Mouse (Mus musculus) liver, adult 2 months (tissue): ENCODE data around the gene Cc2d2a.

Source experiments
- CTCF ChIP-seq: fragments of 200-500 bp; IDR thresholded peaks from 2 replicates; pipeline ENCODE4 v1.5.1; 2011; ENCODE audit warnings: low read depth, low read length, control low read depth
- POLR2A ChIP-seq: fragments of 200-500 bp; IDR thresholded peaks from 2 replicates; pipeline ENCODE4 v1.6.1; 2011; ENCODE audit warnings: low read length, control low read depth; ENCODE audit not compliant: insufficient read depth; ENCODE audit errors: extremely low read depth

DNA sequence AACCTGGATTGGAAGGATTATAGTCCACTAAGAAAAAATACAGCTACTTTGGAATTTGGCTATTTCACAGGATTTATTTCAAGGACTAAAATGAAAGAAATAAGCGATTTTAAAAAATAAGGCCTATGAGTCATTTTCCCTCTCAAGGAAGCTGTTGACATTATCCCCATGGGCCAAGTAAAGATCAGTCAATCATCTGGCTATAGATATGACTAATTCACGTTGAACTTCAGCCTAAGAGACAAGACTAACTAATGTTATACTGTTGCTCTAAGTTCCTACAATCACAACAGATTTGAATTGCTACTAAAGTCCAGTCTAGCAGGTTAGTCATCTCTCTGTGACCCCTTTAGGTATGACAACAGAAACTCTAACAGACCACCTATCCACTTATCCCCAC lies 121.8 kb downstream of the Cc2d2a start:
- TF ChIP-seq POLR2A (no peak), CTCF (no peak)
